Mouse (Mus musculus) myocyte (in vitro differentiated cells): ENCODE results near the gene Prr19.

ENCODE experiments used
- CEBPB ChIP-seq: IDR thresholded peaks from 2 replicates; pipeline ENCODE4 v1.6.1; 2011; ENCODE audit warnings: mild to moderate bottlenecking, moderate library complexity; ENCODE audit not compliant: poor library complexity, insufficient read depth, severe bottlenecking
- E2F4 ChIP-seq: IDR thresholded peaks from one replicate; pipeline ENCODE4 v1.6.1; 2011; ENCODE audit warnings: mild to moderate bottlenecking, control low read depth, moderate library complexity; ENCODE audit not compliant: insufficient read depth
- MYOD1 ChIP-seq, 3 experiments: IDR thresholded peaks; one replicate each; pipeline ENCODE4 v1.6.1; 2011; ENCODE audit warnings: control low read depth in 2 of 3, low read depth in 2 of 3, mild to moderate bottlenecking in 2 of 3, moderate library complexity in 1 of 3; ENCODE audit not compliant: insufficient read length in 2 of 3, control insufficient read depth in 1 of 3
- MYOG ChIP-seq, 3 experiments: IDR thresholded peaks; one replicate each; pipeline ENCODE4 v1.6.1; 2011; ENCODE audit warnings: control low read depth in 2 of 3, low read depth in 2 of 3, mild to moderate bottlenecking in 2 of 3; ENCODE audit not compliant: insufficient read length in 2 of 3, control insufficient read depth in 1 of 3, insufficient read depth in 1 of 3
- POLR2A ChIP-seq: IDR thresholded peaks from one replicate; pipeline ENCODE4 v1.6.1; 2011; ENCODE audit warnings: low read depth, mild to moderate bottlenecking, control low read depth, moderate library complexity; ENCODE audit not compliant: insufficient read length
- TCF12 ChIP-seq: IDR thresholded peaks from one replicate; pipeline ENCODE4 v1.6.1; 2011; ENCODE audit warnings: mild to moderate bottlenecking, control low read depth; ENCODE audit not compliant: poor library complexity, insufficient read depth, severe bottlenecking
- USF1 ChIP-seq: IDR thresholded peaks from one replicate; pipeline ENCODE4 v1.6.1; 2011; ENCODE audit warnings: low read depth, mild to moderate bottlenecking, control low read depth, moderate library complexity

- no peak for TF ChIP-seq MYOD1 (IDR thresholded peaks at IDR 0.05; ENCODE audit: control insufficient read depth in 1 of 3, insufficient read length in 2 of 3, low read depth in 2 of 3)
- TF ChIP-seq POLR2A, result no peak
- no peak for TF ChIP-seq TCF12
- no peak for TF ChIP-seq USF1
- TF ChIP-seq CEBPB, result no peak
- TF ChIP-seq E2F4, result no peak
- no peak for TF ChIP-seq MYOG (IDR thresholded peaks at IDR 0.05; ENCODE audit: control insufficient read depth in 1 of 3, insufficient read depth in 1 of 3, insufficient read length in 2 of 3, low read depth in 2 of 3)
Measured at GRCm38 (mm10) chr7:25284766-25285165, 16.4 kb upstream of the Prr19 start.
